Mouse (Mus musculus): ENCODE data around the gene Dlx1.

The Dlx1 gene

DNA sequence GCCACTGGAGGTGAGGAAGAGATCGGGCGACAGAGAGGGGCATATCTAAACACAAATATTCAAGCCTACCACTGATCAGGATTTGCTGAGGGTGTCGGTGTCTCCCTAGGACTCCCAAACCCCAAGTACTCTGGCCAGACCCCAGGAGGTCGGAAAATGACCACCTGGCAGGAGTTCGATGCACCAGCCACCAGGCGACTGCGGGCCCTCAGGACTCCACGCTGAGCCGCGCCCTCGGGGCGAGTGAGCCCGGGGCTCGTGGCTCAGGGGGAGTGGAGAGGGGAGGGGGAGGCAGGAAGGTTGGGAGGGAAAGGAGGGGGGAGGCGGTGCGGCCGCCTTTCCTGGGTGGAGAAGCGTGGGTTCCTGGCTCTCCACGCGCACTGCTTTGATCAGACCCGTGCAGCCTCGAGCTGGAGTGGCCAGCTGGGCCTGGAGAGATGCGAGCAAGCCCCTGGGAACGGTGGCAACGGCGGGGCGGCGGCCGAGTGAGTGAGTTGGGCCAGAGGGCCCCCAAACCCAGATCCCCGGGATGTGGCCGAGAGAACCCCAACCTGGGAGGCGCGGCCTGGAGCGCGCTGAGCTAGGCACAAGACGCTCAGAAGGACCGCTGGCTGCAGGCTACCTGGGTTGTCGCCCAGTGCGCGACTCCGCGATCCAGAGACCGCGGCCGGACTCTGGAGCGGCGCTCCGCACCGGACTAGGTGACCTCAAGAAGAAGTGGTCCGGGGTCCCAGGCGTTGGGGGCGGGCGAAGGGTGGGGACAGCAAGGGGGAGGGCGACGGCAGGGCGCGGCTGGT lies 999 bp downstream of the Dlx1 start:
- DNase-seq (ENCODE audit: low spot score in 2 of 2): no peak

DNA sequence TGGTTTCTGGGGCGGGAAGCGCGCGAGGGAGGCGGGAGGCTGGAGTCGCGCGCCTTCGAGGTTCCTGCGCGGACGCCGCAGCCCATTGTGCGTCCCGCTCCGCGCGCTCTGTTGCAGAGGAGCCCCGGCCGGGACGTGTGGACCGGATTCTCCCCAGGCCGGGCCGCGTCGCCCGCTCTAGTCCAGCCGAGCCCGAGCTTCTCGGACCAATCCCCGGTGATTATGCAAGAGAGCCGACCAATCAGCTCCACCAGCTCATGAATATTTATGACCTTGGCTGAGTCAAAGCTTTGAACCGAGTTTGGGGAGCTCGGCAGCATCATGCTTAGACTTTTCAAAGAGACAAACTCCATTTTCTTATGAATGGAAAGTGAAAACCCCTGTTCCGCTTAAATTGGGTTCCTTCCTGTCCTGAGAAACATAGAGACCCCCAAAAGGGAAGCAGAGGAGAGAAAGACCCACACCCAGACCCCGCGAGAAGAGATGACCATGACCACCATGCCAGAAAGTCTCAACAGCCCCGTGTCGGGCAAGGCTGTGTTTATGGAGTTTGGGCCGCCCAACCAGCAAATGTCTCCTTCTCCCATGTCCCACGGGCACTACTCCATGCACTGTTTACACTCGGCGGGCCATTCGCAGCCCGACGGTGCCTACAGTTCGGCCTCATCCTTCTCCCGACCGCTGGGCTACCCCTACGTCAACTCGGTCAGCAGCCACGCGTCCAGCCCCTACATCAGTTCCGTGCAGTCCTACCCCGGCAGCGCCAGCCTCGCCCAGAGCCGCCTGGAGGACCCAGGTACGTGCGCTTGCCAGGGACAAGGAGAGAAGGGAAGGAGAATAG lies 1.8 kb downstream of the Dlx1 start:
- DNase-seq (ENCODE audit: low spot score in 2 of 2): peak in 1 of 2 experiments; percentile 51

DNA sequence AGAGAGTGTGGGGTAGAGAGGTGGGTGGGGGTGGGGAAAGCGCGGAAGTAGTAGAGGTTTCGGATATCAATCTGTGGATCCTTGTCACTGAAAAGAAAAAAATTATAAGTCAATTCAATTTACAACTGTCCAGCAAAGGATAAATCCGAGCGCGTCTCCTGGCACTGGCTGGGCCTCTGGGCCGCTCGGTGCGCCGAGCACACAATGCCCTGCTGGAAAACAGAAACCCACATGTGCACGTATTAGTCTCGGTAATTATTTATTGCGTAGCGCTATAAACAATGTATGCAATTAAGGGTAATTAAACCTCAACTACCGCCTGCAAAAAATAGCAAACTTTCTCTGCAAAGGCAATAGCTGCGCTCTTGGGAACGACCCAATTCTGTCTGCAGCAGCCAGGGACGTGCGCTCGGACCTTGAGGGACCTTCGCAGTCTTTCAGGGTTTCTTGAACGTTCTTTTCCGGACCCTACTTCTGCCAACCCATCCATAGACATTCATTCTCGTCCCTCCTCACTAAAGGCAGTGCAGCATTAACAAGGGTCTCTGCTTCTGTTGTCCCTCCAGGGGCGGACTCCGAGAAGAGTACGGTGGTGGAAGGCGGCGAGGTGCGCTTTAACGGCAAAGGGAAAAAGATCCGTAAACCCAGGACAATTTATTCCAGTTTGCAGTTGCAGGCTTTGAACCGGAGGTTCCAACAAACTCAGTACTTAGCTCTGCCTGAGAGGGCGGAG lies 2.6 kb downstream of the Dlx1 start:
- DNase-seq (ENCODE audit: low spot score in 2 of 2): no peak

DNA sequence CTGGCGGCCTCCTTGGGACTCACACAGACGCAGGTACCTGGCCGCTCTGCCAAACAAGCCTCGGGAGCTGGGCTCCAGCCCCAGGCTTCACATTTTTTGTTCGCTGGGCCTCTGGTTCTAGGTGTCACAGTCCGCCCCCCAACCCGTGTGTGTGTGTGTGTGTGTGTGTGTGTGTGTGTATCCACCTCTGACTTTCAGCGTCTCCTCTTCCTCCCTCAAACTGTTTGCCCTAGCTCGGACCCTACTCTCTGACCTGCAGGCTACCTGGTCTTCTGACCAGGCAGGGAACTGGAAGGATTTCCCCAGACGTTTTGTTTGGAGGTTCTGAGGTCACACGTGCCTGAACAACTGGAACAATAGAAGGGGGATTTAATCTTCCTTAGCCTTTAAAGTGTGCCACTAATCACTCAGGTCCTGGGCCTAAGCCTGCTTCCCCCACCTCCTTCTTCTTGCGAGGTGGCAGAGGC lies 3.2 kb downstream of the Dlx1 start:
- no peak for DNase-seq (ENCODE audit: low spot score in 2 of 2)

DNA sequence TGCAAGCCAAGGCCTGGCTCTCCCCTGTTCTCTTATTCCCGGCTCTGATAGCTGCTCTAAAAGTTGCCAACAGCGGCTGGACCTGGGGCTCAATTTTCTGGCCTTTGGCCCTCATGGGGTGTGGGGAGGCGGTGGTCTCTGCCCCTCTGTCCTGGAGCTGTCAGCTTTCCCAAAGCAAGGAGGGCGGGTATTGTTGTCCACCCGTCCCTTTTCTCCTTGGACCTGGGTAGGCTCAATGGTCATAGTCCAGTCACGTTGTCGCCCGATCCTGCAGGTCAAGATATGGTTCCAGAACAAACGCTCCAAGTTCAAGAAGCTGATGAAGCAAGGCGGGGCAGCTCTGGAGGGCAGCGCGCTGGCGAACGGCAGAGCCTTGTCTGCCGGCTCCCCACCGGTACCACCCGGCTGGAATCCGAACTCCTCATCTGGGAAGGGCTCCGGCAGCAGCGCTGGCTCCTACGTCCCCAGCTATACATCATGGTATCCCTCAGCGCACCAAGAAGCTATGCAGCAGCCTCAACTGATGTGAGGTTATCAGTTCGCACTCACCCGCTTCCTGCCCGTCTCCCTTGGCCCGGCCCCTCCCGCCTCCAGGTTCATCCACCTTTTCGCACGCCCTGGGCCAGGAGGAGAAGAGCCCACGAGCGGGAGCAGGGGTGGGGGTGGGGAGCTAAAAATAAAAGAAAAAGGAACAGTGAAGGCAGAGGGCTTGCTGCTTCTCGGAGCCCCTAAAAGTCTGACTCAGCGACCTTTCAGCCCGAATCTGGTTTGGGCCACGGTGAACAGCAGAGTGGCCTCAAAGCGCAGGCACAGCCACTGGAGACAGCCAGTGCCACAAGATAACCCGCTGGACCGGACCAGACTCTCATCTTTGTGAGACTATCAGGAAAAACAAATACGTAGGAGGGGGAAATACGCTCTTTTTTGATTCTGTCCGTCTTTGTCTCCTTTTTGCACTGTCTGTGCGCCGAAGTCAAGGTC lies 4.4 kb downstream of the Dlx1 start:
- DNase-seq (ENCODE audit: low spot score in 2 of 2): no peak

DNA sequence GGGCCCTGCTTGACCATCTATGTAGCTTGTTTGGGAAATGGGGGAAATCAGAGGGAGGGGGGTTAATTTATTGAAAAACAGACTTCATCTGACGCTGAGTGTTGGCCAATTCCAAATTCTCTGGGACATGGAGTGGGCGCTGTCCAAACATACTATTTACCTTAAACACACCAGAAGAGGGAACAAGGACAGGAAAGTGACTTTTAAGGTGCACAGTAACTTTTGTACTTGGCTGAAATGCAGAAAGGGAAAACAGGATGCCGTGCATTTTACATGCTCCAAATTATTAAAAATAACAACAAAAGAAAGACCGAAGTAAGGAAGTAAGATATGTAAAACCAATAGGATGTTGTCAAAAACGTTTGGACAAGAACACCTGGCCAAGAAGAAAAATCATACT lies 5.2 kb downstream of the Dlx1 start:
- DNase-seq (ENCODE audit: low spot score in 2 of 2): no peak

DNA sequence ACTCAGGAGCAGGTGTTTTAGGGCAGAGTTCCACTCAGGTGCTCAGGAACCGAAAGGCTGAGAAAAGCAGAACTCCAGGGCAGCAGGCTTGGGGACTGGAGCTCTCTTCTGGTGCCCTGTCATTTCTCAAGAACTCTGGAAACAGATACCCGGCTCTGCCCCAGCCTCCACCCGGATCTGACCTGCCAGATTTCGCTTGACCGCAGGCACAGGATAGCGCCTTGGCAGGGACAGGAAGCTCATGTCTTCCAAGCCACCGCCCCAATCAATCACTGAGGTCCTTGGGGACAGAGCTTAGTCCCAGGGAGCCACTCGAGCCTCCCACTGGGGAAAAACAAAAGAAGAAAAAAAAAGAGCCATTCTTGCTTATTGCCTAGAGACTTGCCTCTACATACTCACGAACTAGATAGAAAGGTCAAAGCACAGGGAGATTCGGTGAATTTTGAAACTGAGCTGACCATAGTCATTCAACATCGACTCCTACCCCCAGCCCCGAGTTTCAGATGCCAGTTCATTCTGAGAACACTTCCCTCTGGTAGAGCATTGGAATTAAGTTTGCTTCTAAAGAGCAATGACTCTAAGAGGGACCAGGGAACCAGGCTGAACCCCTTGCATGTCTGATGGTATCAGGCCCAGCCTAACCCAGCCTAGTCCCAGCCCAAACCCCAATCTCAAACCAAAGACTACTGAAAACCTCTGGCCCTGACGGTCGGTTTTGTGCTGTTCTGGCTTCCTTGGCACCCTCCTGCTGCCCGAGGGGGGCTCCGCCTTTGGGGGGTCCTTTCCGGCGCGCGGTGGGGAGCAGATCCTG lies 6.5 kb downstream of the Dlx1 start:
- no peak for DNase-seq (ENCODE audit: low spot score in 2 of 2)

DNA sequence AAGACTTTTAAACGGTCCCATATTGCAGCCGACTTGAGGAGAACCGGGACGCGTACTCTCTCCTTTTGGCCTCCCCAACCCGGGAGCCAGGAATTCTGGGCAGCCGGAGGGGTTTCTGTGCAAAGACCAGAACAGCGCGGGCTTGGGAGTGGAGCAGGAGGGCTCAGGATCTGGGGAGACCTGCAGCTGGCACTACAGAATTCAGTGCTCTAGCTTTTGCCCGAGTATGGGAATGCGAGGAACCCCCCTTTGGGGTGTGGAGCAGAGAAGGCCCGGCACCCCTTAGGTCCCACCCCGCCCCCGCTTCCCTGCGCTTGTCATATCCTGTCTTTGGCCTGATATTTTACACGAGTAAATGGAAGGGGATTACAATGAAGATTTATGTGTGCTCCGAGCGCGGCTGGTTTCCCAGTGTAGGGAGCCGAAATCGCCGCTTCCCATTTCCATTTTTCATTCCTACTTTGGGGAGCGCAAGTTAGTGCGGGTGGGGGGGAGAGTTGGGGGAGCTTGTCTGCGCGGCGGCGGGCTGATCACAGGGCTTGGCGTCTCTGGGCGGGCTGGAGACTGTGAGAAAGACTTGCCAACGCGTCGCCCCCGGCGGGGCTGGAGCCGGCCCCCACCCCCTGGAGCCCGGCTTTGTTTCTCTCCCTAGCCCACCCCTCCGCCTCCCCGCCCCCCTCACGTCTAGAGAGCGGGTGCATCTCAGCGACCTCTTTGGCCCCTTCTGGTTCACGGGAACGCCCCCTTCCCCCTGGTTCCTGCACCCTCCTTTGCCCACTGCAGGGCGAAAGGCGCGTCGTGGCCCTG lies 12.9 kb downstream of the Dlx1 start:
- DNase-seq (ENCODE audit: low spot score in 2 of 2): no peak

DNA sequence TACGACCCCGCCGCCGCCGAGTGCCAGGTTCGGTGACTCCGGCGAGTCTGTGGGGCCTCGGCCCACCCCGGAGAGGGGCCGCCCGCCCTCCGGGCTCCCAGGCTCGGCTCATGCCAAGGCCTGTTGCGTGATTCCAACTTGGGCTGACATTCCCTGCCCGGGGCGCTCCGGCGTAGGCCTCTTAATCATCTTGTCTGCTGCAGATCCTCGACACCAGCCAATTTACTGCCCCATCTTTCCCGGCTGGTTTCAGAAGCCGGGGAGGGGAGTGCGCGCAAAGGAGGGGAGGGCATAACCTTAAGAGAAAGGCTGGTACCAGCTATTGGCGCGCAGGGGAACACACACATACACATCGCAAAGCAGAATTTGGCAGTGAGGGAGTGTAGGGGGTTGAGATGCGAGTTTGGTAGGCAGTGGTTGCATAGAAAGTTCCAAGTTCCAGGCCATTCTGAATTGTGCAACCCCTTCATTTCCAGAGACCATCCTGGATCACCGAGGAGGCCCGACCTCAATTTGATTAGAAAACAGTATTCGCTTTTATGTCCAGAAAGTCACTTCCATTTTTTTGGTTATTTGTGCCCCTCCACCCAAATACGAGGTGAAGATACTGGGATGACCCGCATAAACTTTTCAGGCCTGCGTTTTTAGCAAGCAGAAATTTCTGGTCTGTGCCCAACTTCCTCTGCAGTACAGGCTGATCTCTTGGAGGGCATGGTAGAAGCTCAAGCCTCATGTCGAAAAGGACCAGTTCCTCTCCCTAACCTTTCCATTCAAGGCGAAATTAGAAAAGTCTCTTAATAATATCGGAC lies 13.7 kb downstream of the Dlx1 start:
- no peak for DNase-seq (ENCODE audit: low spot score in 2 of 2)

DNA sequence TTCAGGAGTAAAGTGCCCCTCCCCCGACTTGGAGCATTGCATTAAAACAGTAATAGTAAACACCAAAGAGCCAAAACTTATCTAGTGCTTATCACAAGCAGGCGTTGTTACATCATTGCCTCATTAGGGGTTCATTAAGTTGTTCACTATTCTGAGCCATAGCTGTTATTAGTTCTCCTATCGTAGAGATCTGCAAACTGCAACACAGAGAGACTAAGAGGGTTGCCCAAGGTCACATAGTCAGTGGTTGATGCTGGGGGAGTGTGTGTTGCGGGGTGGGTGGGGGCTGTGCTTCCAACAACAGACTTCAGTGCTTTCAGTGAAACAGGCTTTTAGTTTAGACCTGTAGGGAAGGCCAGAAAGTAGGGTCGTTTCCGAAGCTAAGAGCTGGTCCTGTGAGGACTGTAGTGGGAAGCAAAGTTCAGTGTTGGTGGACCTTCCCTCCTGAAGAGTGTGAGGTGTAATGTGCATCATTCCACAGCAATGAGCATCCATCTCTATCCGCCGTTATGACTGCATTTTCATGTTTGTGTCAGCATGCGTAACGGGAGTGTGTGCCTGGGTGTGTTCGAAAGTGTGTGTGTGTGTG lies 14.4 kb downstream of the Dlx1 start:
- no peak for DNase-seq (ENCODE audit: low spot score in 2 of 2)

DNA sequence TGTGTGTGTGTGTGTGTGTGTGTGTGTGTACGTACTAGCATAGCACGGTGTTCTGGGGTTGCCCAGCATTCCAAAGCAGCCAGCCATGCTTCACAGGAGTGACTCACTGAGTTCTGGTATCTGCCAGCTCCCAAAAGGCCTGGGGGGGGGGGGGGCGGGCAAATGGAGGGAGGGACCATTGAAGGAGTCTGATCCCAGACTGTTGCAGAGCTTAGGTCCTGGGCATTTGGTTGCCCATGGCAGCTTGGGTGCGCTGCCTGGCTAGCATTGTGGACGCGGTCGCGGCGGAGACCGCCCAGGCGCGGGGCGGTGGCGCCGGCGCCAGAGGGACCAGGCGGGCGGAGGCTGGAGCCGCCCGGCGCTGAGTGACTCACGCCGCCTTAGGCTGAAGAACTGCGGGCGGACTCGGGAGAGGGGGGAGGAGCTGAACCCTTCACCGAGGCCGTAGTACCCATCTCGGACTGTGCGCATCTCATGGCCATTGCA lies 14.9 kb downstream of the Dlx1 start:
- DNase-seq (ENCODE audit: low spot score in 2 of 2): no peak

DNA sequence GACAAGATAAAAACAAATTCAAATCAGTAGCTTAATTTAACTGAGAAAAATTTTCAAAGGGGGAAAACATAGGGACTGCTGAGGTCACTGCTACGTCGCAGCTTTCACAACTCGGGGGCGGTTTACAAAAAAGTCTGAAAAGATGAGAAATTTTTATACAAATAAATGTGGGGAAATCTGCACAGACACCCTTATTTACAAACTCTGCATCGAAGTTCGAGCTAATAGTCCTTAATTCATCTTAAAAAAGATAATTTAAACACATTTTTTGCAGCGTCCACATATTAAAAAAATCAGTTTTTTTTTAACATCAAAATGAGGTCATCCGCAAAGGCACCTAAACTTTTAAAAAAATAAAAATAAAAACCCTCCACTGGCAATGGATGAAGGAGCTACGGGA lies 15.6 kb downstream of the Dlx1 start:
- DNase-seq (ENCODE audit: low spot score in 2 of 2): no peak

DNA sequence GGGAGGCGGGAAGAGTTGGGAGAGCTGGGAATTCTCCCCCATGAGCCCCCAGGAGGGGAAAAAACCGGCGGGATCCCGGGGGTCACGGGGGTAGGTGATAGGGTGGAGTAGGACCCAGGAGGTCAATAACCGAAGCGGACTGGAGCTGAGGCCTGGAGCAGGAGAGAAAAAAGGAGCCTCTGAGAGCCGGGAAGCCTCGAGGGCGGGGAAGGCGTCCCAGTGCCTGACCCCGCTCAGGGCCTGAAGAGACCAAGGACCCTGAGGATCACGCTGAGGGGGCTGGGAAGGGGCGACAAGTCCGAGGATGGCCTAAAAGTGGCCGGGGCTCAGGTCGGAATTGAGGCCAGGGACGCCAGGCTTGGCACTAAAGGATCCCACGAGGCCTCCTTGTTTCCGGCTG lies 16.0 kb downstream of the Dlx1 start:
- DNase-seq (ENCODE audit: low spot score in 2 of 2): peak in 1 of 2 experiments; percentile 10

DNA sequence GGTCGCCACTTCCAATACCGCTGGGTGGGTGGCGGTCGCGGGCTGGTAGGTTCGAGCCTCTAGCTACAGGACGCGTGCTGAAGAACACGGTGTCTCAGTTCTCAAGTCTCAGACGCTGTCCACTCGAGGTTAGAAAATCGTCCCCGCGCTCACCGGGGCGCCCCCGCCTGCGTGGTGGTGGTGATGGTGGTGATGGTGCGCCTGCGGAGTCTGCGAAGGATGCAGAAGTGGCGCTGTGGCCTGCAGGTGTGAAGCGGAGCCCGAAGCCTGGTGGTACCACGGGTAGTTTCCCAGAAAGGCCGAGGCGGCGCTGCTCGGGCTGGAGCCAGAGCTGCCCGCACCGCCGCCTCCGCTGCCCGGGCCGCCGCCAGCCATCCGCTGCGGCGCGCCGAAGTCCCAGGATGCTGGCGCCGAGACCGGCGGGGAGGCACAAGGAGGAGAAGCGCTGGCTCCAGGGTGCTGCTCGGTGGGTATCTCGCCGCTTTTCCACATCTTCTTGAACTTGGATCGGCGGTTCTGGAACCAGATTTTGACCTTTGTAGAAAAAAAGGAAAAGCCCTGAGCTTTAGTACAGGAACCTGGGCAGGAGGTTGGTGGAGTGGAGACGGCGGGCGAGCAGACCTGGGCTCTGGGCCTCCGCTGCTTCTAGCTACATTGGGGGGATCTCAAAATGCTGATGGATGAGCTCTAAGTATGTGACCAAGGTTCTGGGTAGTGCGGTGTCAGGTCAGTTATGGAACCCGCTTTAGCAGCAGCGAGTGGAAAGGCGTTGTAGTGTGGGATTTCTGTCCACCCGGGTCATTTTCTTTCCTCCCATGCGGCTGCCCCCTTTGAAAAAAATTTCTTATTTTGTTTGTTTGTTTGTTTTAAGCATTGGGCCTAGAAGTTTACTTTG lies 16.7 kb downstream of the Dlx1 start:
- DNase-seq (ENCODE audit: low spot score in 2 of 2): peak in 1 of 2 experiments; percentile 25

DNA sequence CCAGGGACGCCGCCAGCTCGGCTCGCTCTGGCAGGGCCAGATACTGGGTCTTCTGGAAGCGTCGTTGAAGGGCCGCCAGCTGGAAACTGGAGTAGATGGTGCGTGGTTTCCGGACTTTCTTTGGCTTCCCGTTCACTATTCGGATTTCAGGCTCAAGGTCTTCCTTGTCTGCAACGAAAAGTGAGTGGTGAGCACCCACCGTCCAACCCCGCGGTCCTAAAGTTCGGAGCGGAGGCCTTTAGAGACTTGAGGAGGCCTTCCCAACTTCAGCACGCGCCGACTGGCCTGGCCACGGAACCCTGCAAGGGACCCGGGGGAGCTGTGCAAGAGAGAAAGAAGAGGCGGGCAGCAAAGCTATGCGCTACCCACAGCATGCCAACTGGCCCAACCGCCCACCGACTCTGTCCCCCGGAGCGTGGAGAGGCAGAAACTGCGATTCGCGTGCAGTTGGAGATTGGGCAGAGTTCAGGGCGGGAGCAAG lies 17.5 kb downstream of the Dlx1 start:
- DNase-seq (ENCODE audit: low spot score in 2 of 2): peak in 1 of 2 experiments; percentile 39

DNA sequence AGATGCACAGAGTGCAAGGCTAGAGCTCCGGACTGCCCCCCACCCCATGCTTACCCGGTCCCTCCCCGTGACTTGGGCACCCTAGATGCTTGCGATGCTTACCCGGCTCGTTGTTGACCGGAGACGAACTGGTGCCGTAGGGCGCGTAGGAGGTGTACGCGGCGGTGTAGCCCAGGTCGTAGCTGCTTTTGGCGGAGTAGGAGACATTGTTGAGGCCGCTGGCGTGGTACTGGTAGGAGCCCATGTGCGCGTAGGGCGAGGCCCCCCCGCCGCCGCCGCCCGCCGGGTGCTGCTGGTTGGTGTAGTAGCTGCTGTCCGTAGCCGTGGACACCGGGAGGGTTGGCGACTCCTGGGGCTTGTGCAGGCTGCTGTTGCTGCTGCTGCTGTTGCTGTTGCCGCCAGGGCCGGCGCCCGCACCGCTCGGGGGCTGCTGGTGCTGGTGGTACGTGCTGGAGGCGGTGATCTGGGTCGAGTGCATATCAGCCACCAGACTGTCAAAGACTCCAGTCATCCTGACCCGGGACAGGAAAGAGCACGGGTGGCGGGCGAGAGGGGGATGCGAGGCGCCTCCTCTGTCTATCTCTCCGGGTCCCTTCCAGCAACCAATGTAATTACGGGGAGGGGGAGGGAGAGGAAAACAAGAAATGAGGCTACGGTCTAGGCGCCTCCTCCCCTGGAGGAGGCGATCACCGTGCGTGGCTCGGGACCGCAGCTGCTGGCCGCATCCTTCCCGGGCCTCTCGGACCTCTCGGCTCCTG lies 18.1 kb downstream of the Dlx1 start:
- peak; percentile 33 to 42 for DNase-seq (ENCODE audit: low spot score in 2 of 2)
